Mouse (Mus musculus) right cerebral cortex, adult 2 months (tissue): ENCODE results near the gene E130114P18Rik.

Source experiments
- DNase-seq, 2 experiments: peaks; one replicate each; pipeline ENCODE4 v3.0.0; 2021 to 2022; ENCODE audit warnings: low spot score in 2 of 2

E130114P18Rik gene

GRCm38 (mm10) chr4:97752276-97753010 is 25.4 kb downstream of the E130114P18Rik start:
- no peak for DNase-seq

GRCm38 (mm10) chr4:97751483-97752251 is 26.2 kb downstream of the E130114P18Rik start:
- peak in 1 of 2 experiments; percentile 34 for DNase-seq

DNA sequence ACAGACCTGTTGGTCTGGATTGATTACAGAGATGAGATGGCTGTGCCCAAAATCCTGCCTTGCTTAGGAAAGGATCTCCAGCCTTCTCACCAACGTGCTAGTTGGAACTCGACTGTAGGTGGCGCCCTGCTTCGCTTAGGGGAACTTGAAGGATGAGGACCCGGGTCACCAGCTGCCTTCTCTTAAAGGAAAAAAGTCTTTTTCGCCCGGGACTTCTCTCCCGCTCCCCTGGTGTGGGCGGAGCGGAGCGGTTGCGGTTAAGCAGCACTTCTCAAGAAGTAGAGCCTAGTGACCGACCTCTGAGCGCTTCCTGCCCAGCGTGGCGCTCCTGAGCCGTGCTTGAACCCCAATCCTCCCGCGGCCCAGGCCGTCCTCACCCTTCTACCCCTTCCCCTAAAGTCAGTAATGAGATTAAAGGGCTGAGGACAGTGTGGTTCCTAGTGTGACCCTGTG is 26.8 kb downstream of the E130114P18Rik start:
- DNase-seq = peak; percentile 87 to 91

GRCm38 (mm10) chr4:97750401-97750800 is 27.5 kb downstream of the E130114P18Rik start:
- DNase-seq = no peak

DNA sequence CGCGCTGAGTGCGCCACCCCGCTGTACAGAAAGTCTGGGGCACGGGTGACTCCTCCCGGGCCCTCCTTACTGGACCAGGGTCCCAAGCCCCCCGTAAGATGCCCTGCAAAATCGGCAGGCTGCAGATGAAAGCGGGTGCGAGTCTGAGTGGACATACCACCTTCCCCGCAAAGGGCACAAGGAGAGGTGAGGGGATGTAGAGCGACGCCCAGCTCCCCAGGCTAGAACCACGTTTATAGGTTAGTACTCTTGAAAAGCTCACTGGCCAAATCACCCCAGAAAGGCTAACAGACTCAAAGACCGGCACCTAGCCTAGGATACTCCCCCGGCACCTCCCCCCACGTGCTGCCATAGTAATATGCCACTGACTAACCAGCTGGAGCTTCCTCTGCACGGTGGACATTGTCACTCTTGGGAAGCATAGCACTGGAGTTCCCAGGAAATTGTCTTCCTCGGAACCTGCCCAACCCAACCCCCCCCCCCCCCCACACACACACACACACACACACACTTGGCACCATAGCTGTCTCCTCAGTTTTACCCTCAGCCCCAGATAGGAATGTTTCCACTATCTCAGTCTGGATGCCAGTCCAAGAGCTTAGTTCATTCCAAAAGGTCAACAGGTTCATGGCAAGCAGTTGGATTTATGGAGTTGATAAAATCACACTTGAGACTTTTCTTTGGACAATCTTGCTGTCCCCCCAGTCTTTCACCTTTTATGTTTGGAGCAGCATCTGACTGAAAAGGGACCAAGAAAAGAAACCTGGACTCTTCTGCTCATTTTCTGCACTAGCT is 31.6 kb downstream of the E130114P18Rik start:
- DNase-seq = no peak

DNA sequence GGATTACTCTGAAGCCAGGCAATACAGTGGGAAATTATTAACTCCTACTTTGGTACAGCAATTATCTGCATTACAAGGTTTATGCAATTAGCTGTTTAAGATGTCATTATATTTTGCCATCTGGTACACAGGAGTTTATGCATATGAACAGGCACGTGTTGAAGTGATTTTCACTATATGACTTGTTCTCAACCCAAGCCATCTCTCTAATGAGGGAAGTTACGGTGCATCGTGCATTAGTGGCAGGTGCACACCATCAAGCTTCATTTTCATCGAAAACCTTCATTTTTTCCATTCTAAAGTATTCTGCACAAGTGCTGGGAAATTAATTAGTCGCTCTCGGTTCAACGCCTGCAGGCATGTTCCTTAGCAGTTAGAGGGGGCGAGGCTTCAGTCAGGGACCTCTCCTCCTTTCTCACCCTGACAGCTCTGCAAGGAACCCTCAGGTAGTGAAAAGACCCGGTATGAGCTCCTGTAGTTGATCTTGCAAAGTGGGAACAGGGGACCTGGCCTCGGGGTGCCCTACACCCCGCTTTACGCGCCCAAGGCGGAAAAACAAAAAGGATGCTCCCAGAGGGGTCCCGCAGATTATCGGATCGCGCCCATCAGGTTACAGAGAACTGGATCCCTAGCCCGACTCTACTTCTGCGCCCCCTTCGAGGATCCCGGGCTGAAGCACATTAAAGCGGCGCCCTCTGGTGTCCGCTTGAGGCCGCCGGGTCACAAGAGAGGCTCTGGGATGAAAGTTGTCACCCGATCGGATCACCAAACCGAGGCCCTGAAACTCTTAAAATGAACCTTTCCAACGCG is 32.4 kb downstream of the E130114P18Rik start:
- peak; percentile 64 to 81 for DNase-seq

DNA sequence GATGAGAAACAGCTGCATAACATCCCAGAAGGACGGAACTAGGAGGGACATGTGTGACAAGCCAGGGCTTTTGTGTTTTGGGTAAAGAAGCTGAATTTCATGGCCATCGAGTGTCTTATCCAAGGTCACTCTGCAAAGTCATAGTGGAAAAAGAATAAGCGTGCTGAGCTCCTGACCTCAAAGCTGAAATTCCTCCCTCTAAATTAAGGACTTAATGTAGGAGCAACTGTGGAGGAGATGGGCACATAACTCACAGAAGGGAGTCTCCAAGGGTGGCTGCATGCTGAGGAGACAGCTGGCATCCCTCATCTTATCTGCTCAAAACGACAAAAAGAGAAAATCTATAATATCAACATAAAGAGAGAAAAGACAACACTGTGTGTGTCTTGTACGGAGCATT is 33.9 kb downstream of the E130114P18Rik start:
- DNase-seq = no peak

- DNase-seq = no peak
Observed at GRCm38 (mm10) chr4:97733392-97733791, 44.5 kb downstream of the E130114P18Rik start.

DNA sequence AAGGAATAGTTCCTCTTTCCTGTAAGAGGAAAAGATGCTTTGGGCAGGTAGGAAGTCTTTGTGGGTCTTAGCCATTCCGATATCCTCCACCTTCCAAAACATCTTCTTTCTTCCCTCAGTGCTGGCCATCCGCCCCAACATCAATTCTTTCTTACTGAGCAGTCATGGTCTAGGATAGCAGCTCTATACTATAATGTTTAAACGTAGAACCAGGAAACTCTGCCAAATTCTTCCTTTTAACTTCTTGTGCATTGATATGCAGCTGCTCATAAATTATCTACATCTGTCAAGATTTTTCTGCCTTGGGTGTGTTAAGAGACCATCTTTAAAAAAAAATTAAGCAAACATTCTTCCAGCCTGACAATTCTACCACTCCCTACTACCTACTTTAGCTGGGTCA is 47.5 kb downstream of the E130114P18Rik start:
- DNase-seq = no peak

GRCm38 (mm10) chr4:97729999-97730398 is 47.9 kb downstream of the E130114P18Rik start:
- DNase-seq = no peak

DNA sequence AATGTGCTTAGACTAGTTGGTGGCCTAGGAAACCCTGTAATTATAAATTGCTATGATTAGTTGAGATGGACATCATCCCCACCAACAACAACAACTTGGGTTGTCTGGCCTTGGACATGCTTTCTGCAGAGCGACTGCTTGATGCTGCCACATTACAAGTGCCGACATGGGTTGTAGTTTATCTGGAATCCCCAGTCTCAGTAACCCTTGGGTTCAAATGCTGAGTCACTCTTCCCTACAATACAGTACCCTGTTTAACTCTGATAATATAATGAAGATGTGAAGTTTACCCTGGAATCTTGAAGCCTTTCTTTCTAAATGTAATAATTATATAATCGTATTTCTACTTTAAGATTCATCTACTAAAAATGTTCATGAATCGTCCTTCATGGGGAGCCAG is 49.4 kb downstream of the E130114P18Rik start:
- DNase-seq = no peak

DNA sequence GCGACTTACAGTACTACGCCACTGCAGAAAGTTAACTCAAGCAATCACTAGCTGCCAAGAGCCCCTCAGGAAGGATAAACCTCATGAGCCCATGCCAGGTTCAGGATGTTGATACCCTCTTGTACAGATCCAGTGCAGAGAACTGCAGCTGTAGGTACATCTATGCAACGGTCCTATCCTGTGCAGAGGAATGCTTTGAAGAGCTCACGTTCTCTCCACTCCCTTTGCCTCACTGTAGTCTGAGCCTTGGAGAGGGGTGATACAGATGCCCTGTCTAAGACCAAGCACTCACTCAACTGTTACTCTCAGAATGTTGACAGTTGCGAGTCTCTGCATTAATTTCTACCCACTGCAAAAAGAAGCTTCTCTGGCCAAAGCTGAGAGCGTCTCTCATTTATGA is 54.5 kb downstream of the E130114P18Rik start:
- no peak for DNase-seq

- DNase-seq = no peak
Observed at GRCm38 (mm10) chr4:97722666-97723065, 55.2 kb downstream of the E130114P18Rik start.

DNA sequence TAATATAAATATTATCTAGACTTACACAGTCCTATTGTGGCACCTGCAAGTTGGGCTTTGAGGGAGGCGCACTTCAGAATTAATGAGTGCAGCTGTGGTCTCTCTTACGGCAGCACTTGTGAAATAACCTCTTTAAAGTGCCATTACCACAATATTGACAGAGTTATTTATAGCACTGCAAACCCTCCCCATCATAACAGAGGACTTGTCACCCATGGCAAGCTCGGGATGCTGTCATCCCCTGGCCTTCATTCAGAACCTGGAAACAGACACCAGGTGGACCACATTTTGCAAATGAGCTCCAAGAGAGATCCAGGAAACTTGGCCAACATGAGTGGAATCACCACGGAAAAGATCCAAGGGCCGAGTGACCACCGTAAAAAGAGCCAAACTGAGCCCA is 63.3 kb downstream of the E130114P18Rik start:
- DNase-seq = no peak

- DNase-seq = no peak
Observed at GRCm38 (mm10) chr4:97714101-97714615, 63.7 kb downstream of the E130114P18Rik start.

DNA sequence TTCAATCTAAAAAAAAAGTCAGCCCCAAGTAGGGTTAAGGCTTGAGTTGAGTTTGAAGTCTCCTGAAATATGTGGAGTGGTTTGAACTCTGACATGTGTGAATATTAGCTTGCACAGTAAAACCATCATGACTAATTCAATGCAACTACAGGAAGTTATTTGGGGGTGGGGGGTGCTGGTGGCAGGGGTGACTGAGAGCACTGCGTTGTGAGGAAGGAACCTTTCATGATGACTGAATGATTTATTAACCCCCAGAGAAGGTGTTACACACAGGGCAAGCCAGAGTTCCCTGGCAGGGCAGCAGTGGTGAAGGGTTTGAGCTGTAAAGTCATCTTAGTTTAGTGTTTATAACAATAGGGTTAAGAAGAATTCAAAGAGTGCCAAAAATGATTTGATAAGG is 65.3 kb downstream of the E130114P18Rik start:
- no peak for DNase-seq

- peak in 1 of 2 experiments; percentile 5 for DNase-seq
Observed at GRCm38 (mm10) chr4:97710048-97710765, 67.7 kb downstream of the E130114P18Rik start.

DNA sequence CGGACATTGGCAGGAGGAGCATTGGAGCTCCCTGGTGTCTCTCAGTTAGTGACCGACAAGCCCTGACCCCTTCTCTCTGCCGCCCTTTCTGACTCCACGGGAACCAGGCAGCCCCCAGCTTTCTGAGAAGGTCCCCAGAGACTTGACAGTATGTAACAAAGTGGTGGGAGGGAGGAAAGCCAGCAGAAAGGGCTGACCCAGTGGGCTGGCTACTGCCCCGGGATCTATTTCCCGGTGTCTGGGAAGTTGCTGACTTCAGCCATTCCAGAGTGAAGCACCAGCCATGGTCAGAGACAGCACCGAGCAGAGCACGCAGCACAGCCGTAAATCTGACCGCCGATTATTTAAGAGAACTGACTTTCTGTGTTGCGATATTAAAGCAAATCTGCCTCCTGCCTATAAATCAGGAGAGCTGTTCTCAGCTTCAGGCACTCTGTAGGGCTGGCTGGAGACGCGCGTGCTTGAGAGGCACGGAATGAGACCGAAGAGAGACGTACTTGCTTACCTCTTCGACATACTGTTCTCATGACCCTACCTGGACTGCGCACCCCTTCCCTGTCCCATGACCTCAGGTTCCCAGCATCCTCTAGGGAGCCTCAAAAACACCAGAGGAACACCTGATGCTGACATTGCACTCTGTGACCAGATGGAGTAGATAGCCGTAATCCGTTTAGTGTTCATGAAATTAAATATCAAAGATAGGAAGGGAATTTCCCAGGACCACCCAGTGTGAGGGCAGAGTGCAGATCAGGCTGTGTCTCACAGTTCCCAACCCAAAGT is 70.3 kb downstream of the E130114P18Rik start:
- no peak for DNase-seq
